Mouse (Mus musculus) stomach, embryonic 16.5 days (tissue): ENCODE measurements at regions not wholly inside any gene's neighbourhood (a gene's known extent, or its start where the extent isn't known, plus 50 kb on each side); places are given as distances from the start of the nearest gene placed in this dataset.

Experiments used
- ATAC-seq: fragments of 200-750 bp; cut with Nextera tagmentation; 2 replicates; pipeline ENCODE4 v1.8.0; 2017; ENCODE audit warnings: moderate number of reproducible peaks, moderate TSS enrichment; ENCODE audit not compliant: insufficient read depth, low FRiP score
- H3K27ac ChIP-seq: fragments of 300-500 bp; sonication (generic); 2 replicates; pipeline ENCODE4 v1.5.1; 2014; ENCODE audit warnings: low read length
- H3K27me3 ChIP-seq: fragments of 300-500 bp; sonication (generic); 2 replicates; pipeline ENCODE4 v1.6.1; 2014; ENCODE audit warnings: low read length, control low read depth, mixed read lengths; ENCODE audit not compliant: control insufficient read depth, insufficient read depth
- H3K36me3 ChIP-seq: fragments of 300-500 bp; sonication (generic); 2 replicates; pipeline ENCODE4 v1.6.1; 2014; ENCODE audit warnings: low read length; ENCODE audit not compliant: control insufficient read depth, insufficient read depth
- H3K4me1 ChIP-seq: fragments of 300-500 bp; sonication (generic); 2 replicates; pipeline ENCODE4 v1.6.1; 2014; ENCODE audit warnings: low read length, control low read depth, mixed read lengths; ENCODE audit not compliant: control insufficient read depth, insufficient read depth
- H3K4me2 ChIP-seq: fragments of 300-500 bp; sonication (generic); 2 replicates; pipeline ENCODE4 v1.6.1; 2014; ENCODE audit warnings: low read depth, low read length, mixed read lengths
- H3K4me3 ChIP-seq: fragments of 300-500 bp; sonication (generic); replicated peaks from 2 replicates; pipeline ENCODE4 v1.5.1; 2014; ENCODE audit warnings: mild to moderate bottlenecking, low read length
- H3K9ac ChIP-seq: fragments of 300-500 bp; sonication (generic); 2 replicates; pipeline ENCODE4 v1.6.1; 2014; ENCODE audit warnings: low read length
- H3K9me3 ChIP-seq: fragments of 300-500 bp; sonication (generic); replicated peaks from 2 replicates; pipeline ENCODE4 v1.6.1; 2016; ENCODE audit warnings: low read length, control low read depth; ENCODE audit not compliant: control insufficient read depth
- WGBS: fragments of 180-500 bp; shearing (Covaris S2); extraction: QIAGEN DNeasy Blood & Tissue Kit; methylation state at CpG from one replicate; pipeline ENCODE4 v1.1.7; 2014; 5-methylcytosine and 5-hydroxymethylcytosine counted together

GRCm38 (mm10) chr4:81981811-81982210 is 539.2 kb upstream of the Mpdz start:
- H3K4me3 ChIP-seq = no peak overlapping the region
- no peaks in the 10 kb centered on the region for H3K36me3 ChIP-seq
- H3K27ac ChIP-seq = no peak overlapping the region
- no peak overlapping the region for H3K4me2 ChIP-seq
- no peak for ATAC-seq
- WGBS = 91% methylated on average over 1 of the region's 1 CpGs
- no peaks in the 10 kb centered on the region for H3K9me3 ChIP-seq
- H3K27me3 ChIP-seq = no peaks in the 10 kb centered on the region
- no peaks in the 10 kb centered on the region for H3K4me1 ChIP-seq
- H3K9ac ChIP-seq = no peak overlapping the region

GRCm38 (mm10) chr4:81970472-81970871 is 527.9 kb upstream of the Mpdz start:
- Histone ChIP-seq H3K27me3 (no peaks in the 10 kb centered on the region), H3K27ac (no peak overlapping the region), H3K4me2 (no peak overlapping the region), H3K9ac (no peak overlapping the region), H3K9me3 (no peaks in the 10 kb centered on the region), H3K4me1 (no peaks in the 10 kb centered on the region), H3K4me3 (no peak overlapping the region), H3K36me3 (no peaks in the 10 kb centered on the region)
- 76% methylated on average over 10 of the region's 10 CpGs for WGBS
- ATAC-seq = no peak

- Histone ChIP-seq H3K9me3 (no peaks in the 10 kb centered on the region), H3K9ac (no peak overlapping the region), H3K4me3 (no peak overlapping the region), H3K4me1 (no peaks in the 10 kb centered on the region), H3K27ac (no peak overlapping the region), H3K4me2 (no peak overlapping the region), H3K36me3 (no peaks in the 10 kb centered on the region), H3K27me3 (no peaks in the 10 kb centered on the region)
- 66% methylated on average over 3 of the region's 3 CpGs for WGBS
- ATAC-seq = no peak
These were observed 527.1 kb upstream of the Mpdz start for GRCm38 (mm10) chr4:81969621-81970115.

GRCm38 (mm10) chr4:81966054-81966623 is 523.5 kb upstream of the Mpdz start:
- Histone ChIP-seq H3K9me3 (no peaks in the 10 kb centered on the region), H3K4me3 (no peak overlapping the region), H3K4me2 (no peak overlapping the region), H3K36me3 (no peaks in the 10 kb centered on the region), H3K27ac (no peak overlapping the region), H3K4me1 (no peaks in the 10 kb centered on the region; the same call in 1 of the 2 replicates), H3K27me3 (no peaks in the 10 kb centered on the region), H3K9ac (no peak overlapping the region)
- ATAC-seq = no peak
- WGBS = 78% methylated on average over 1 of the region's 1 CpGs

- no peaks in the 10 kb centered on the region for H3K9me3 ChIP-seq
- H3K4me1 ChIP-seq = no peaks in the 10 kb centered on the region; the same call in 1 of the 2 replicates
- H3K27ac ChIP-seq = peak overlapping the region; percentile 8; the same call in 1 of the 2 replicates
- no peaks in the 10 kb centered on the region for H3K27me3 ChIP-seq
- H3K4me3 ChIP-seq = no peak overlapping the region
- WGBS = 54% methylated on average over 10 of the region's 10 CpGs
- H3K9ac ChIP-seq = no peak overlapping the region
- H3K36me3 ChIP-seq = no peaks in the 10 kb centered on the region
- peak; percentile 69; the same call in 1 of the 2 replicates for ATAC-seq
- H3K4me2 ChIP-seq = no peak overlapping the region
These were observed 520.5 kb upstream of the Mpdz start for GRCm38 (mm10) chr4:81963112-81963511.

- no peaks in the 10 kb centered on the region for H3K36me3 ChIP-seq
- no peaks in the 10 kb centered on the region; the same call in 1 of the 2 replicates for H3K4me1 ChIP-seq
- H3K9ac ChIP-seq = no peak overlapping the region
- no peak for ATAC-seq
- H3K27me3 ChIP-seq = no peaks in the 10 kb centered on the region
- WGBS = 52% methylated on average over 5 of the region's 5 CpGs
- peak overlapping the region; percentile 55; the same call in 1 of the 2 replicates for H3K27ac ChIP-seq
- H3K4me3 ChIP-seq = no peak overlapping the region
- no peaks in the 10 kb centered on the region for H3K9me3 ChIP-seq
- H3K4me2 ChIP-seq = no peak overlapping the region
These were observed 520.0 kb upstream of the Mpdz start for GRCm38 (mm10) chr4:81962586-81962985.

GRCm38 (mm10) chr4:81960552-81961534 is 518.2 kb upstream of the Mpdz start:
- no peak for ATAC-seq
- Histone ChIP-seq H3K4me2 (no peak overlapping the region), H3K27me3 (no peaks in the 10 kb centered on the region), H3K9me3 (no peaks in the 10 kb centered on the region), H3K36me3 (no peaks in the 10 kb centered on the region), H3K4me3 (no peak overlapping the region), H3K4me1 (peaks cover 3% of the 10 kb centered on the region), H3K9ac (no peak overlapping the region), H3K27ac (no peak overlapping the region)
- WGBS = 73% methylated on average over 16 of the region's 16 CpGs

- Histone ChIP-seq H3K4me2 (no peak overlapping the region), H3K27ac (peak overlapping the region; percentile 51; the same call in 1 of the 2 replicates), H3K4me1 (peaks cover 3% of the 10 kb centered on the region; the same call in 1 of the 2 replicates), H3K27me3 (no peaks in the 10 kb centered on the region), H3K4me3 (no peak overlapping the region), H3K36me3 (no peaks in the 10 kb centered on the region), H3K9ac (no peak overlapping the region), H3K9me3 (no peaks in the 10 kb centered on the region)
- ATAC-seq = peak; percentile 50; the same call in 1 of the 2 replicates
- 48% methylated on average over 6 of the region's 6 CpGs for WGBS
These were observed 514.5 kb upstream of the Mpdz start for GRCm38 (mm10) chr4:81956926-81957694.
